Mouse (Mus musculus): ENCODE data around the gene Aspdh. TPM values are rescaled to one million over a fixed set of nuclear protein-coding genes. Genes with fewer than 3 reads are reported as not detected.

Aspdh gene
- polyA plus RNA-seq, 1 experiment = not detected

DNA sequence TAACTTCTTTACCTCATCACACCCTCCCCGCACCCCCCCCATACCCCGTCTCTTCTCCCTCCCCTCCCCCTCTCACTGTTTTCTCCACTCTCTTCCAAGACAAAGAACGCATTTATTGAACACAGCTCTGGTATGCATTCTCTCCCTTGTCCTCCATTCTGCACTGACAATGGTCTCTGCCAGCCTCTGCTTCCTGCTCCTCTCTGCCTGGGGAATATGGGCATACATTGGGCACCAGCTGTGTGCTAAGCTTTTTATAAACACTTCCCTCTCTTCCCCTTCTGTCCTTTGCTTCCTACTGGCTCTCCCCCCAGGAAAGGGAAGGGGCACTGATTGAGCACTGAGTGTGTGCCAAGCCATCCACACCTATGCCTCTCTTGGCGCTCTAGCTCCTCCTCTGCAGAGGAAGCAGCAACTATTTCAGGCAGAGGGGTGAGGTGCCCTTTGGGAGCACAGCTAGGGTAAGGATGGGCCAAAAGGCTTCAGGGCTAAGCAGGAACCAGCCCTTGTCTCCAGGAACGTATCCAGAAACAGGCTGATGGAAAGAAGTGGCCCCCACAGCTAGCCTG, 9.9 kb downstream of the Aspdh start:
- Histone ChIP-seq H3K27ac (ENCODE audit: insufficient read depth, low read depth, low read length) (peak overlapping the region; percentile 4; the same call in 1 of the 2 replicates), H3K4me1 (ENCODE audit: control insufficient read depth, insufficient read depth, low read length) (peaks cover 22% of the 10 kb centered on the region), H3K4me3 (ENCODE audit: insufficient read depth, low read depth, low read length) (no peak overlapping the region)
- no peak for TF ChIP-seq POLR2A (IDR thresholded peaks at IDR 0.05; ENCODE audit: insufficient read depth, low read depth, low read length)
- no peak for TF ChIP-seq CTCF (IDR thresholded peaks at IDR 0.05; ENCODE audit: insufficient read depth, low read depth, low read length)
- 23% methylated on average over 5 of the region's 5 CpGs for WGBS

DNA sequence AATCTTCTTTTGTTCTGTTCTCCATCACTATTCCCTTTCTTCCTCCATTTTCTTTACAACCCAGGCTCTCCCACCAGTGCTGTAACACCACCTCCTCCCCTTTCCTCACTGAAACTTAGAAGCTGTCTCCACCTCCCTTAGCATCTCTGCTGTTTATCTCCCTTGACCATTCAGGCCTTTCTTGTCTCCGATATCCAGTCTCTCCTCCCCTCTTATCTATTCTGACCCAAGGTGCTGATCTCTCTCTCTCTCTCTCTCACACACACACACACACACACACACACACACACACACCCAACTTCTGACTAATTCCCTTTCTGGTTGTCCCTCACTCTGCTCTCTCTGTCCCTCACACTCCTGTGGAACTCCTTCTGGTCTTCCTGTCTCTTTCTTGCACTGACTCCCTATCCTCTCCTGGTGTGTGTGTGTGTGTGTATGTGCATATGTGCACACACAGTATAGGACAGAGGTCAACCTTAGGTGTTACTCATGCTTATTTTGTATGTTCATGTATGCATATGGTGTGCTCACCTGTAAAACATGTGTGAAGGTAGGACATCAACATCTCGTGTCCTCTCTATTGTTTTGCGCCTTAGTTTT, 17.7 kb downstream of the Aspdh start:
- H3K4me1 ChIP-seq (ENCODE audit: control insufficient read depth, insufficient read depth, low read length) = peaks cover 10% of the 10 kb centered on the region; the same call in 1 of the 2 replicates
- WGBS = 78% methylated on average over 3 of the region's 3 CpGs
- no peak overlapping the region for H3K4me3 ChIP-seq (ENCODE audit: insufficient read depth, low read depth, low read length)
- TF ChIP-seq CTCF (IDR thresholded peaks at IDR 0.05; ENCODE audit: insufficient read depth, low read depth, low read length) (no peak), POLR2A (IDR thresholded peaks at IDR 0.05; ENCODE audit: insufficient read depth, low read depth, low read length) (no peak)
- no peak overlapping the region for H3K27ac ChIP-seq (ENCODE audit: insufficient read depth, low read depth, low read length)

DNA sequence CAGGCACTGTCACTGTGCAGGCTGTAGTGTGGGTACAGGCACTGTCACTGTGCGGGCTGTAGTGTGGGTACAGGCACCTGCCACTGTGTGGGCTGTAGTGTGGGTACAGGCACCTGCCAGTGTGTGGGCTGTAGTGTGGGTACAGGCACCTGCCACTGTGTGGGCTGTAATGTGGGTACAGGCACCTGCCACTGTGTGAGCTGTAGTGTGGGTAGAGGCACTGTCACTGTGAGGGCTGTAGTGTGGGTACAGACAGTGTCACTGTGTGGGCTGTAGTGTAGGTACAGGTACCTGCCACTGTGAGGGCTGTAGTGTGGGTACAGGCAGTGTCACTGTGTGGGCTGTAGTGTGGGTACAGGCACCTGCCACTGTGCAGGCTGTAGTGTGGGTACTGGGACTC, 18.9 kb downstream of the Aspdh start:
- Histone ChIP-seq H3K4me1 (ENCODE audit: control insufficient read depth, insufficient read depth, low read length) (peaks cover 10% of the 10 kb centered on the region; the same call in 1 of the 2 replicates), H3K27ac (ENCODE audit: insufficient read depth, low read depth, low read length) (no peak overlapping the region), H3K4me3 (ENCODE audit: insufficient read depth, low read depth, low read length) (no peak overlapping the region)
- WGBS = 78% methylated on average over 1 of the region's 1 CpGs
- TF ChIP-seq CTCF (IDR thresholded peaks at IDR 0.05; ENCODE audit: insufficient read depth, low read depth, low read length) = no peak
- no peak for TF ChIP-seq POLR2A (IDR thresholded peaks at IDR 0.05; ENCODE audit: insufficient read depth, low read depth, low read length)

- TF ChIP-seq CTCF (IDR thresholded peaks at IDR 0.05; ENCODE audit: insufficient read depth, low read depth, low read length) = peak; percentile 37; the same call in 1 of the 2 replicates
- TF ChIP-seq POLR2A (IDR thresholded peaks at IDR 0.05; ENCODE audit: insufficient read depth, low read depth, low read length) = no peak
- no peak overlapping the region for H3K4me3 ChIP-seq (ENCODE audit: insufficient read depth, low read depth, low read length)
- peaks cover 13% of the 10 kb centered on the region; the same call in 1 of the 2 replicates for H3K4me1 ChIP-seq (ENCODE audit: control insufficient read depth, insufficient read depth, low read length)
- 37% methylated on average over 5 of the region's 5 CpGs for WGBS
- no peak overlapping the region for H3K27ac ChIP-seq (ENCODE audit: insufficient read depth, low read depth, low read length)
Measured at GRCm38 (mm10) chr7:44484841-44485571, 19.8 kb downstream of the Aspdh start.

GRCm38 (mm10) chr7:44485572-44486195, 20.5 kb downstream of the Aspdh start:
- H3K27ac ChIP-seq (ENCODE audit: insufficient read depth, low read depth, low read length) = no peak overlapping the region
- WGBS = 76% methylated on average over 7 of the region's 7 CpGs

GRCm38 (mm10) chr7:44486927-44487575, 21.9 kb downstream of the Aspdh start:
- H3K4me1 ChIP-seq (ENCODE audit: control insufficient read depth, insufficient read depth, low read length) = peaks cover 29% of the 10 kb centered on the region
- no peak overlapping the region for H3K4me3 ChIP-seq (ENCODE audit: insufficient read depth, low read depth, low read length)
- TF ChIP-seq CTCF (IDR thresholded peaks at IDR 0.05; ENCODE audit: insufficient read depth, low read depth, low read length) (no peak), POLR2A (IDR thresholded peaks at IDR 0.05; ENCODE audit: insufficient read depth, low read depth, low read length) (no peak)
- WGBS = 61% methylated on average over 13 of the region's 13 CpGs
- no peak overlapping the region for H3K27ac ChIP-seq (ENCODE audit: insufficient read depth, low read depth, low read length)

More at GRCm38 (mm10) chr7:44485572-44486195, 20.5 kb downstream of the Aspdh start:
- H3K4me3 ChIP-seq (ENCODE audit: insufficient read depth, low read depth, low read length) = no peak overlapping the region
- peaks cover 18% of the 10 kb centered on the region for H3K4me1 ChIP-seq (ENCODE audit: control insufficient read depth, insufficient read depth, low read length)
- TF ChIP-seq CTCF (IDR thresholded peaks at IDR 0.05; ENCODE audit: insufficient read depth, low read depth, low read length) (no peak), POLR2A (IDR thresholded peaks at IDR 0.05; ENCODE audit: insufficient read depth, low read depth, low read length) (no peak)

- TF ChIP-seq CTCF (IDR thresholded peaks at IDR 0.05; ENCODE audit: insufficient read depth, low read depth, low read length) (no peak), POLR2A (IDR thresholded peaks at IDR 0.05; ENCODE audit: insufficient read depth, low read depth, low read length) (no peak)
- Histone ChIP-seq H3K4me3 (ENCODE audit: insufficient read depth, low read depth, low read length) (no peak overlapping the region), H3K27ac (ENCODE audit: insufficient read depth, low read depth, low read length) (no peak overlapping the region), H3K4me1 (ENCODE audit: control insufficient read depth, insufficient read depth, low read length) (peaks cover 36% of the 10 kb centered on the region)
- 88% methylated on average over 7 of the region's 7 CpGs for WGBS
Measured at GRCm38 (mm10) chr7:44487936-44488335, 22.7 kb downstream of the Aspdh start.

- H3K27ac ChIP-seq (ENCODE audit: insufficient read depth, low read depth, low read length) = no peak overlapping the region
- no peak overlapping the region for H3K4me3 ChIP-seq (ENCODE audit: insufficient read depth, low read depth, low read length)
- TF ChIP-seq CTCF (IDR thresholded peaks at IDR 0.05; ENCODE audit: insufficient read depth, low read depth, low read length) (no peak), POLR2A (IDR thresholded peaks at IDR 0.05; ENCODE audit: insufficient read depth, low read depth, low read length) (no peak)
- 87% methylated on average over 8 of the region's 8 CpGs for WGBS
- H3K4me1 ChIP-seq (ENCODE audit: control insufficient read depth, insufficient read depth, low read length) = peaks cover 39% of the 10 kb centered on the region
Measured at GRCm38 (mm10) chr7:44488545-44488944, 23.4 kb downstream of the Aspdh start.

Data from olfactory bulb, adult 2 months (tissue).